Mouse (Mus musculus) kidney, adult 18-20 months (tissue): Measurements from ENCODE around the gene Hoxd10.

ENCODE experiments used
- DNase-seq: peaks from one replicate; pipeline ENCODE4 v3.0.0; 2021

Hoxd10 gene

GRCm38 (mm10) chr2:74710929-74711543 is 19.3 kb downstream of the Hoxd10 start:
- no peak for DNase-seq

- DNase-seq: peak; percentile 87
Measured at GRCm38 (mm10) chr2:74711721-74712621, 20.2 kb downstream of the Hoxd10 start, which contains the start of the genes Hoxd3 and Hoxd4. TSS of gene Hoxd3 (plus strand) at chr2:74711927. TSS of gene Hoxd4 (plus strand) at chr2:74711929.

DNA sequence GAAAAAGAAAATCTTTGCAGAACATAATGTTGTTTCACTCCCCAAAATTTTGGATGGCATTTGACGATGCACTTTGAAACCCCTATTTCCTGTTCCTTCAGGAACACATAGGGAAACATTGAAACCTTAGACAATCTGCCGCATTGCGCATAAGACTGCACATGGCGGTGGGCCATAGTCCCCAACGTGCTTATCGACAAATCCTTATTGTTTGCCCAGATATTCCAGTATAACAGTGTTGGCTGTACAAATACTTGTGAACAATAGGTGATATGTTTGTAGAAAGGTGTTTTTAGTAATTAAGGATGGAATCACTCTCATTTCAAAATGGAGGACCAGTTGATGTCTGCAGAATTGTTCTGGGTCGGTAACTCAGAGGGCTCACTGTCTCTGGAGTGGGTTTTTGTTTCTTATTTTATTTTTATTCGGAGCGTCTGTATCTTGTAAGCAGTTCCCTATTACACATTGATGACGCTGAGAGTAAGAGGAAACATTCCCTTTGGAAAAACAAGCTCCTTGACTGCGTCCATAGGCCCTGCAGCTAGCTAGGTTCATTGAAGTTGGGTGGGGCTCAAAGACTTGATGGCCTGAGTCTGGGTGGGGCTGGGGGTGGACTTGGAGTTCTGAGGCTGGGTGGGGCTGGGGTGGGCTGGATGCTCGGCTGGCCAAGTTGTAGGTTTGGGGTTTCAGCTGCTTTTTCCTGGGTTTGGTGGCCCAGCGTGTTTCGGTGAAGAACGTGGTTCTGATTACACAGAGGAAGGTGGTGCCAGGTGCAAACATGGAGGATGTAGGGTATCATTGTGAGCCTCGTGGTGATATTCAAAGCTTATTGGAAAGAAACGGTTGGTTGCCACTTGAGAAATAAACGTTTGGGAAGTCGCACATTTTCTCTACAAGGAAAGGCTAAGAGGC is 21.8 kb downstream of the Hoxd10 start:
- peak; percentile 32 for DNase-seq

DNA sequence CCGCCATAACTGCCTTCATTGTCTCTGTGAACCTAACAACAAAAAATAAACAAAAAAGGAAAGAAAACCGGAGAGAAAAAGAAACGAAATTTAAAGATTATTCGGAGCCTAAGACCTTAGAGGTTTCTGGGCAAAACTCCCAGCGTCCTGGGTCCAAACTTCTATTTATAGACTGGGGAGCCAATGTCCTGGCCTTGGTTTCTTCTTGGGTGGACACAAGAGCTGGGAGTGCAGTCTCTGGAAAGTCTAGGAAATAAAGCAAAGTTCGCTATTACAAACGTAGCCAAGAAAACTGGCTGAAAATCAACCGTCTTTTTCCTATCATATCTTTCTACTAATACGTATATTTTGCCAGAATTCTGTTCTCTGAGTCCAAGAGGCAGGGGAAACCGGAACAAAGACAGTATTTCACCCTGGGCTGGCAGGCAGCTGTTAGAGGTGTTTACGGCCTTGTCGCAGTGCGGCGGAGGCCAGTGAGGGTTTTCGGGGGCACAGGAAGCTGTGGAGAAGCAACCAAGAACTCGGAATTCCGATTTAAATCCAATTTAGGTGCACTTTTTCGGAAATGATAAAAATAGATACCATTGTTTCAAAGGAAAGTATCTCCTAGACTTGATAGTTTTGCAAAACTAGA is 22.5 kb downstream of the Hoxd10 start:
- DNase-seq: peak; percentile 23

DNA sequence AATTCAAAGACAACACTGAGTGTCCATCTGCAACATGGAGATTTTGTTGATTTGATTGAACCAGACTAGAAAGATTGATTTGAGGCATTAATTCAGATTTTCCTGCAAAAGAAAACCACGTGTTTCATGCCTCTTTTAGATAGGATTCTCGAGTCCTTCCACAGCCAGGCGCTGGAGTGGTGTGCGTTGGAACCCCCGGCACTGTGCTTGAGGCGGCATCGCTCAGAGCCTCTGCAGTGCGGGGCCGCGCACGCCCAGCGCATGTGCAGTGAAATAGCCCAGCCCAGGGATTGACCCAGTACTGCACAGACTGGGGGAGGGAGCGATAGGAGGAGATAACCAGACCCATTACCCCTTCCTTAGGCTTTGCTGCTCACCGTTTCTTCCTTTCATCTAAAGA is 23.2 kb downstream of the Hoxd10 start:
- DNase-seq: no peak

DNA sequence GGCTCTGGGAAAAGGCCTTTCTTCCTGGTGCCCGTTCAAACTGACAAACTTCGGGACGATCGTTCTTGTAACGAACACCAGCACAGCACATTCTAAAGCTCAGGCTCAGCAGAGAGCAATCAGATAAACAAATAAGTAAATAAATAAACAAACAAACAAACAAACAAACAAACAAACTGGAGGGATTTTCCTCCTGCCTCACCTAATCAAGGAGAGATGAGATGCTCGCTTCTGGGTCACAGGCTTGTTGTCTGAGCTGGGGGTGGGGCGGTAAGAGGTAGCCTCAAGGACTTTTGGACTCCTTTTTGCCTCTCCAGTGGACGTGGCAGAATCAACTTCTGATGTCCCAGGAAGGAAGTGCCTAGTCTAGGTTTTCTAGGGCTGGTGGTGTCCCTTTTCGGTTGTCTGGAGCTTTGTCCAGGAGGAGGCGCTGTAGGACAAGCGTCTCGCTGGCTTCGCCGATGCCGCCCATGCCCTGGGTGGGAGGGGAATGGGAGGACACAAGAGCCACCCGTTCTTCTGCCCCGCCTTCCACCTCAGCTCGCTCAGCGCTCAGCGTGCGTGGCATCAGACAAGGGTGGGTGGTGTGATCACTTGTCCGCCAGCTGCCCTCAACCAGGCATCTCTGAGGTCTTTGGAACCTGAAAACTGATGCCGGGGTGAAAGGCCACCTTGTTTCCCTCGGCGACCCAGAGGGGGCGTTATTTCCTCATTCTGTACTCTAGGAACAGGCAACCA is 23.9 kb downstream of the Hoxd10 start:
- DNase-seq: peak; percentile 94

DNA sequence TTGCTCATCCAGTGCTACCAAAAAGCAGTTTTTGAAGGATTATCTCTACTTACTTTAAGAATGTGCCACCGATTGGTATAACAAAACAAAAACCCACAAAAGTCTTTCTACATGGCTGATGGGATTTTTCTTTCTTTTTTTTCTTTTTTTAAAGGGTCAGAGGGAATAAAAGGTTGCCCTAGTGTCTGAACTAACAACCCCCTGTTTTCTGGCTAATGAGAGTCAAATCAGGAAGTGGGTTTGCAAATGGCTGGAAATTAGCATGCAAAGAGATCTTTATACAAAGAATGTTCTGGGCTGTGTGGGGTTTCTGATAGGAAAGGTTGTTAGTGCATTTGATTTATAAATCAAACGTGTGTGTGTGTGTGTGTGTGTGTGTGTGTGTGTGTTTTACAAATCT is 28.7 kb downstream of the Hoxd10 start:
- DNase-seq: no peak

GRCm38 (mm10) chr2:74720955-74721491 is 29.3 kb downstream of the Hoxd10 start:
- no peak for DNase-seq

DNA sequence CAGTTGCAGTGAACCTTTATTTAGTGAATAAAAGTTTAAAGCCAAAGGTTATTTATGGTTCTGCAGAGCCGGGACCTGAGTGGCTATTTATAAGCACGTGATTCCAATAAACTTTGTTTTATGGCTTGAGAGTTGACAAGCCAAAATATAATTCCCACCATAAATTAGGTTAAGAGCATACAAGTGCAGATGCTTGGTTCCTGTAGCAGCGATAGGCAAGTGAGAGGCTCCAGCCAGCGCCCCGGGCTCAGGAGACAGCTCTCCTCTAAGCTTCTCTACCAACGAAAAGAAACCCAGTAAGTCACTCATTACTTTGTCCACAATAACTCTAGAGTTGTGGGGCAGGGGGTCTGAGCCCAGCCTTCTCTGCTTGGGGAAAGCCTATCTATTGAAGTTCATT is 30.2 kb downstream of the Hoxd10 start:
- no peak for DNase-seq

DNA sequence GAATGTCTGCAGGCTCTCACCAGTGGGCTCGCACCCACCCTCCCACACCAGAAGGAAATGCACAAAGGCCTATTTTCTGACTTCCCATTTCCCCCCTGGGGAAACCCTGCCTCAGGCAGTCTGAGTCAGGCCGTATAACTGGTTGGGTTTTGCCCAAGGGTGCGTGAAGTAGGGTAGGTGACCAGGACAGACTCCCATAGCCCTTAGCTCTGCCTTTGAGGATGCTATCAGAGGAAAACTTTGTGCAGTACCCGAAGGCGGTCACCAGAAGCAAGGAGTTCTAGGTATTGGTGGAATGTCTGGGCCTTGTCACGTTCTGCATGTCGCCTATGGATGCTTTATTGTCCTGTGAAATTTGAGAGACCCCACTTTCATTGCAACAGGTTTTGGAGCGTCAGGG is 31.2 kb downstream of the Hoxd10 start:
- no peak for DNase-seq

DNA sequence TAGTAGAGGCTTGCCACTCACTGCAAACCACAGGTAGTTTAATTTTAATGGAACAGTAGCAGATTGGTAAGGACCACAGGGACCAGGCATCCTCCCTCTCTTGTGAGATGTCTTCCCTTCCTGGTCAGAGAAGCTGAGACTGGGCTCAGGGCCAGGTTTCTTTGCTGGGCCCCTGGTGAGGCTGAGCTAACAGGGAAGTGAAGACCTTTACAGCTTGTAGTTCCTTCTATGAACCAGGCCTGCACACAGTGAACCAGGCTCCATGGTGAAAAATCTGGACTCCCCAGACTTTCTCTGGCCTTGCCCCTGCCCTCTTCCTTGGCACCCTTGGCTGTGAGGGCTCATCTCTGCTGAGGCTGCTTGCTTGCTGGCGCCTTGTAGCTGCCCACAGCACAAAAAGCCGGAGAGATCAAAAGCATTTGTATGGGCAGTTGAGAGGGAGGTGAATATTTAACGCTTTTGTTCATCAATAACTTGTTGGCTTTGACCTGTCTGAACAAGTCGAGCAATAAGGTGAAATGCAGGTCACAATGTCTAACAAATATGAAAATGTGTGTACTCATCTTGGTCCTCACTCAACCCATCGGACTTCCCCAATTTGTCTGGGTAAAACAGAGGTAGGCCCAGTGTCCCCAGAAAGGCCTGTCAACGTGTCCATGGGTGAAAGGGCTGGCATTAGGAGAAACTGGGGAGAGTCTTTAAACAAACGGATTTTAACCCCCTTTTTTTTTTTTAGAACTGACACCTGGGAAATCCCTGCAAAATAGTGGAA is 32.7 kb downstream of the Hoxd10 start:
- no peak for DNase-seq

DNA sequence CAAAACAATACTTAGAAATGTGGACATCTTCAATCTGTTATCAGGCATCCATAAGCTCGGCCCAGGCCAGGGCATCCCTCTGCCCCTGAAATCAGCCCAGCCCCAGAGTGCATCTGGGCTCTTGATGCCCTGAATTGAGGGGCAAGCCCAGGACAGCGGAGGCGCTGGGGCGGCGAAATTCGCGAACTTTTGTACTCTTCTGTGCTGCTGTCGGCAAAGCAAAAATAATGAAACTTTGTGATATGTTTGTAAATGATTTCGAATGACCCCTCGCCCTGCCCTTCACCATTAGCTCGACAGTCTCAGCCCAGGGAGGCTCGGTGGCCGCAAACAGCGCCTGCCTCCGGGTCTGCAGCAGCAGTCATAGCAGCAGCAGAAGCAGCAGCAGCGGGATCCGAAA is 33.4 kb downstream of the Hoxd10 start:
- no peak for DNase-seq

GRCm38 (mm10) chr2:74726551-74726950 is 34.8 kb downstream of the Hoxd10 start, which contains the start of gene Gm28230:
TSS of gene Gm28230 (plus strand) at chr2:74726728.
- DNase-seq: peak; percentile 77

DNA sequence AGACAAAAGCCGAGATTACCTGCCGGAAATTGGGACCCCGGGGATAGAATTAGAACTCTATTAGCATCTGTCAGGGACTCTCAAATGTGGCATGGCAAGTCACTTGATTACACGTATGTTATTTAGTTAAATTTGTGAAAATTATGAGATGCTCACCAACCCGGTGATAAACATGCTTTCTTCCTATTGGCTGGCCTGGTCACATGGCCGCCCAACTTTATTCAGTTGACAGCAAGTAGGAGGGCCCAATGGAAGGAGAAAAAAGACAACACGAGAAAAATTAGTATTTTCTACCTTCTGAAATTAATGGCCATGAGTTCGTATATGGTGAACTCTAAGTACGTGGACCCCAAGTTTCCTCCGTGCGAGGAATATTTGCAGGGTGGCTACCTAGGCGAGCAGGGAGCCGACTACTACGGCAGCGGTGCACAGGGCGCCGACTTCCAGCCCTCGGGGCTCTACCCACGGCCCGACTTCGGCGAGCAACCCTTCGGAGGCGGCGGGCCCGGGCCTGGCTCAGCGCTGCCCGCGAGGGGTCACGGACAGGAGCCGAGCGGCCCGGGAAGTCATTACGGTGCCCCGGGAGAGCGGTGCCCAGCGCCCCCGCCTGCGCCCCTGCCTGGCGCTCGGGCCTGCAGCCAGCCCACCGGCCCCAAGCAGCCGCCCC is 35.4 kb downstream of the Hoxd10 start:
- no peak for DNase-seq

GRCm38 (mm10) chr2:74727640-74728302 is 36.0 kb downstream of the Hoxd10 start:
- DNase-seq: no peak

GRCm38 (mm10) chr2:74728303-74728680 is 36.6 kb downstream of the Hoxd10 start:
- no peak for DNase-seq

GRCm38 (mm10) chr2:74730331-74730730 is 38.6 kb downstream of the Hoxd10 start:
- no peak for DNase-seq

DNA sequence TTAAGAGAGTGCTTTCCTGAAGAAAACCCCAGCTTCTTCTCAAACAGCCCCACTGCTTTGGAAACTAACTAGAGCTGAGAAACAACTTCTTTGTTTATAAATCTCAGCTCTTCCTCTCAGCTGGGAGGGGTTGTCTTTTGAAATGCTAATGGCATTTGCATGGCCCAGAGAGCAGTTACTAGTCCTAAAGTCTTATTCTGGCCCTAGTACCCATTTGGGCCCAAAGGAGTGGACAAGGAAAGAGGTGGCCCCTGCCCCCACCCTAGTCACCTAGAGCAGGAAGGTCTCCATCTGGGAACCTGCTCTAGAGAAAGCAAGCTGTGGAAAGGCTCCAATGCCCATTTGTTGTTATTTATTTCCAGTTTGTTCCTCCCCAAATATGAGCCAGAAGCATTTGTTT is 39.3 kb downstream of the Hoxd10 start:
- DNase-seq: no peak

DNA sequence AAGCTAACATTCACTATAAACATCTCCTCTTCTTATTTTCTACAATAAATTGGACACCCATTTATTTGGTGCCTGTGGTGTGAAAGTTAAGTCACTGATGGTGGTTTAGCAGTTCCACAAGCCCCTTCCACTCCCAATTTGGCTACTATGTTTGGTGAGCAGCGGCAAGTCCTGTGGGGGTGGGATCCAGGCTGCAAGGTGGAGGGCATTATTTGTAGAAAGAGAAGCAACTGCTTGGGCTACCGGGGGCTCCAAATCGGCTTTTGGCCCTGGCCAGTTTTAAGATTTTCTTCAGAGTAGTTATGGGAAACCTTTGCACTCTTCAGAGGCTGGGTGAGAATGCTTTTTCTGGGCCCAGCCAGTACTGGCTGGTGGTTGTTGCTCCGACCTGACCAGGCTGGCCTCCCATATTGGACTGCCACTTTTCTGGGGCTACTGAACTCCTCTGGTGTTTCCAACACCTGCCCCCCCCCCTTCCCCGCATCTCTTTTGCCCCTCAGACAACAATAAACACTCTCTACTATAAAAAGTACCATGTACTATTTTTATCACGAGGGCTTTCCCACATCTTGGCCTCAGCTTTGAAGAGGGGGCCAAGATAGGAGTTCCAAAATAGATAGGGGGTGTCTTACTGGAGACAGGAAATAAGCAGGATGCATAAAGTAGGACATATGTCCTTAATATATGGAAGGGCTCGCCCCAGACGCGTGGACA is 40.2 kb downstream of the Hoxd10 start:
- DNase-seq: no peak
